In the genomic region with DNA sequence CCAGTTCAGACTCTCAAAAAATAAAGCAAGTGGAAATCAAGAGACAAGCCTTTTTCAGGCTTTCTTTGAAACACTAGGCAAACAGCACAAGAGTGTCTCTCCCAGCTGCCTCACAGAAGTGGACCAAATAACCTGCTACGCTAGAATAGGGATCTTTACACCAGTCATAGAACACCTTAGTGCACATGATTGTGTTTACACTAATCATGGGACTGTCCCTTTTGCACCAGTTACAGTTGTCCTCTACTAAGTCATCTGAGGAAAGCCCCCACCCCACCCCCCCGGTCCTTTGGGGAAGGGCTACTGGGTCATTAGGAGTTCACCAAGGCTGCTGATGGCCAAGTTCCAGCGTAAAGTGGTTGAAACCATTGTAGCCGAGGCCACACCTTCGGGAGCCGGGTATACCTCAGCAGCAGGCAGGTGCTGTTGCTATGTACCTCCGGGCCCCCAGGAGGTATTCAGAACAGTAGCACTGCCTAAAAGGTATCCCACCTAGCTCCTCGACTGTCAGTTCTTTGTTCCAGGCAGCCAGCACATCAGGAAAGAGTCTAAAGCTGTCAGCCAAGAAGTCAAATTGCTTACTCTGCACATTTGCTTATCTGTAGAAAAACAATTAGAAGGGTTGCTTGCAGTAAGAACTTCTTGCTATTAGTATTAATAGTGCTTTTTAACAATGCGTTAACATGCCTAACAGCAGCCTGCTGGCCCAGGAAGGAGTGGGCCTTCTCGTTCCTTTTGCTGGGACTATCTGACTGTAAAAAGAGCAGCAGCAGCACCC, we compare ENCODE assay signal across 10 mouse cellular contexts.
"Had no signal": no experiment of that assay in that cellular context is flagged by ENCODE, and none has a peak within 500 bp of the region (broad histone marks: within the 10 kb centered on the region; RNA-seq: fewer than 3 reads in every experiment).

No protein-coding gene starts in this region.

- H3K27ac ChIP-seq: limb, embryonic 12.5 days; liver, embryonic 14.5 days; macrophage; neural tube, embryonic 12.5 days had no signal

- H3K4me2 ChIP-seq: lung, embryonic 14.5 days had no signal

- ATAC-seq: intestine, postnatal 0 days had no signal

- H3K9me3 ChIP-seq: limb, embryonic 12.5 days; megakaryocyte, embryonic 14.5 days; neural tube, embryonic 12.5 days had no signal

- H3K9ac ChIP-seq: limb, embryonic 12.5 days; liver, embryonic 14.5 days; lung, embryonic 14.5 days; neural tube, embryonic 12.5 days had no signal

- H3K27me3 ChIP-seq: neural tube, embryonic 12.5 days had no signal

- H3K36me3 ChIP-seq: limb, embryonic 12.5 days; neural tube, embryonic 12.5 days had no signal

- DNase-seq: kidney, adult 8-10 months; liver; midbrain, embryonic 14.5 days had no signal

- H3K4me3 ChIP-seq: limb, embryonic 12.5 days; megakaryocyte, embryonic 14.5 days; neural tube, embryonic 12.5 days had no signal
